Mouse (Mus musculus) gastrocnemius, adult 2 months (tissue): ENCODE measurements around the gene Scamp4. TPM values are rescaled to one million over a fixed set of nuclear protein-coding genes. Genes with fewer than 3 reads are reported as not detected.
A peak's percentile ranks its signal among the peaks of the same experiment; 100 is the strongest.

Experiments used
- DNase-seq: peaks from one replicate; pipeline ENCODE4 v3.0.0; 2022
- H3K27ac ChIP-seq: fragments of 200-600 bp; 2 replicates; pipeline ENCODE4 v1.8.1; 2022; ENCODE audit warnings: mild to moderate bottlenecking
- H3K4me3 ChIP-seq: fragments of 200-600 bp; 2 replicates; pipeline ENCODE4 v1.8.1; 2022; ENCODE audit warnings: mild to moderate bottlenecking, moderate library complexity
- CTCF ChIP-seq: fragments of 200-600 bp; IDR thresholded peaks from 2 replicates; pipeline ENCODE4 v1.8.1; 2022; ENCODE audit warnings: antibody characterized with exemption, mild to moderate bottlenecking, moderate library complexity
- intact Hi-C: fragments of 180-260 bp; cut with DNase I; formaldehyde crosslinking; loops from one replicate; pipeline ENCODE4 v1.15.1; 2025
- total RNA-seq, 2 experiments: library from RNA; stranded (reverse); gene quantifications; 2 replicates each; pipeline ENCODE4 v1.2.3; 2021

The Scamp4 gene
- total RNA-seq, 2 experiments from 2014 or later: 17.0 to 17.5 TPM

GRCm38 (mm10) chr10:80653156-80653720, 50.6 kb downstream of the Scamp4 start:
- intact Hi-C loops: no loop called here
- TF ChIP-seq CTCF: no peak
- DNase-seq: no peak
- Histone ChIP-seq H3K27ac (peak overlapping the region; percentile 64), H3K4me3 (no peak overlapping the region)

DNA sequence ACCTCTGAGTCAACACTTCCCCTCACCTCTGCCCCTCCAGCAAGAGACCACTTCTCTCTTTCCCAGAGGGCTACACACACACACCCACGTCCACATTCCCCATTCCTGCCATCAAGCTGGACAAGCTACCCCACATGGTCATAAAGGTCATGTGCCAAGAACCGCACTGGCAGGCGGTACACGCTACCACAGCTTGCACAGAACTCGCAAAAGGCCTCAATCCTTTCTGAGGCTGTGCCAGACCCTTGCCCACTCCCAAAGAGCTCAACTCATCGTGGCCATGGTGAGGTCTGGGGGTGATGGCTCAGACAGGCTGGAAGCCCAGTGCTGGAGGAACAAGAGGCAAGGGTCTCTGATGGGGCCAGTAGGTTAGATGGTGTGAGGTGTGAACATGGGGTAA, 52.2 kb downstream of the Scamp4 start:
- no peak for DNase-seq
- Histone ChIP-seq H3K4me3 (peak overlapping the region; percentile 29), H3K27ac (peak overlapping the region; percentile 20; the same call in 1 of the 2 replicates)
- no peak for TF ChIP-seq CTCF
- intact Hi-C loops: loop anchor here (2.0 kb wide), 1 partner anchor 26 kb away; no protein-coding TSS in a partner anchor

DNA sequence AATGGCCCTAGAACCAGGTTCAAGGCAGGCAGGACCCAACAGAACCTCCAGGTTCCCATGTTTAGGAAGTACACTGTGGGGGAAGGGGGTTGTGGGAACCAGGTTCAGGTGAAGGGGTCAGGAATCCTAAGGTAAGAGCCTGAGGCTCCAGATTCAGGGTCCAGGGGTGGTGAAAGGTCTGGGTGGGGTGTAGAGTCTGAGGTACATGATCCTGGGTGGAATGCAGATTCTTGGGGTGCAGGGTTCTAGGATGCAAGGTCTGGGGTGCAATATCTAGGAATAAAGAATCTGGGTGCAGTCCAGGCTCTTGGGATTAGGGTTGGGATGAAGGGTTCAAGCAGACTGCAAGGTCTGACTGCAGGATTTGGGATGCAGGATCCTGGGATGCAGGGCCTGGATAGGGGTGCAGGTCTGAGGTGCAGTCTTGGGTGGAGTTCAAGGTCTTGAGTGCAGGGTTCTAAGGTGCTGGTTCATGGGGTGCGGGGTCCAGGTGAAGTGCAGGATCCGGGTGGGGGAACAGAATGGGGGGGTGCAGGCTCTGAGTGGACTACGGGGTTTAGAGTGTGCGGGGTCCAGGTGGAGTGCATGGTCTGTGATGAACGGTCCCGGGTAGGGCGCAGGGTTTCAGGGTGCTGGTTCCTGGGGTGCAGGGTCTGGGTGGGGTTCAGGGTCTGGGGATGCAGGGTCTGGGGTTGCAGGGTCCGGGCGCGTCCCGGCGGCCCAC, 52.9 kb downstream of the Scamp4 start:
- Histone ChIP-seq H3K27ac (peak overlapping the region; percentile 91), H3K4me3 (peak overlapping the region; percentile 93)
- intact Hi-C loops: loop anchor here (2.0 kb wide), 1 partner anchor 27 kb away; no protein-coding TSS in a partner anchor
- no peak for DNase-seq
- no peak for TF ChIP-seq CTCF

- H3K27ac ChIP-seq: peak overlapping the region; percentile 91
- H3K4me3 ChIP-seq: peak overlapping the region; percentile 93
- peak; percentile 98 for DNase-seq
- no peak for TF ChIP-seq CTCF
- intact Hi-C loops: no loop called here
Observed at GRCm38 (mm10) chr10:80656130-80656862, 53.6 kb downstream of the Scamp4 start.

GRCm38 (mm10) chr10:80656863-80657623, 54.4 kb downstream of the Scamp4 start, which contains the start of gene Btbd2:
Btbd2 (minus strand) TSS chr10:80657071.
- no peak for TF ChIP-seq CTCF
- DNase-seq: no peak
- peak within 1 kb of the TSS; percentile 93 for H3K4me3 ChIP-seq
- intact Hi-C loops: no loop called here
- H3K27ac ChIP-seq: peak within 1 kb of the TSS; percentile 91

DNA sequence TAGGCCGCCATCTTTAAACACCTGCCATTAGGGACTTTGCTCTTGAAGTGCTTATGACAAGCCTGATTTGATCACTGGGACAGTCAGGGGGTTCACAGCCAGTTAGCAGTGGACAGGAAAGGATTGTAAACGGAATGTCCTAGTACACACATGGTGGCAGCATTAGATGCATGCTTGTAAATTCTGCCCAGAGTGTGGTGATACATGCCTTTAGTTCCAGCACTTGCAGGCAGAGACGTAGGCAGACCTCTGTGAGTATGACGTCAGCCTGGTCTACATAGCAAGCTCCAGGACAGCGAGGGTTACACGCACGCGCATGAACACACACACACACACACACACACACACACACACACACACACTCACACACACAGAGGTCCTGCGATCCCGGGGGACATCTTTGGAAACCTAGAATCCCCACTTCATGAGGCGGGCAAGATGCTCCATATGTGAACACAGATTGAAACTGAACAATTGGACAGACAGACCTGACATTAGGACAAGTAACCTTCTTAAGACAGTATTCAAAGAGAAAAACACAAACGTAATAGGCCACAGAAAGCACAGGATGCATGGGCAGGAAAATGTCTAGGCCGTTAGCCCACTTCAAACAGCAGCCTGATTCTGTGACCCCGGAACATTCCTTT, 55.6 kb downstream of the Scamp4 start:
- intact Hi-C loops: no loop called here
- H3K4me3 ChIP-seq: no peak overlapping the region
- no peak for TF ChIP-seq CTCF
- H3K27ac ChIP-seq: peak overlapping the region; percentile 83
- no peak for DNase-seq

- no peak for TF ChIP-seq CTCF
- intact Hi-C loops: loop anchor here (1.0 kb wide), 1 partner anchor 25 kb away; no protein-coding TSS in a partner anchor
- no peak for DNase-seq
- H3K4me3 ChIP-seq: peak overlapping the region; percentile 68
- H3K27ac ChIP-seq: peak overlapping the region; percentile 83
Observed at GRCm38 (mm10) chr10:80658841-80659202, 56.1 kb downstream of the Scamp4 start.

GRCm38 (mm10) chr10:80659213-80659612, 56.5 kb downstream of the Scamp4 start:
- intact Hi-C loops: loop anchor here (1.0 kb wide), 1 partner anchor 25 kb away; no protein-coding TSS in a partner anchor
- peak overlapping the region; percentile 68 for H3K4me3 ChIP-seq
- TF ChIP-seq CTCF: peak; percentile 96
- peak overlapping the region; percentile 83 for H3K27ac ChIP-seq
- peak; percentile 79 for DNase-seq

GRCm38 (mm10) chr10:80661149-80661548, 58.5 kb downstream of the Scamp4 start:
- peak; percentile 66 for DNase-seq
- Histone ChIP-seq H3K27ac (peak overlapping the region; percentile 50), H3K4me3 (no peak overlapping the region)
- intact Hi-C loops: no loop called here
- peak; percentile 72 for TF ChIP-seq CTCF

DNA sequence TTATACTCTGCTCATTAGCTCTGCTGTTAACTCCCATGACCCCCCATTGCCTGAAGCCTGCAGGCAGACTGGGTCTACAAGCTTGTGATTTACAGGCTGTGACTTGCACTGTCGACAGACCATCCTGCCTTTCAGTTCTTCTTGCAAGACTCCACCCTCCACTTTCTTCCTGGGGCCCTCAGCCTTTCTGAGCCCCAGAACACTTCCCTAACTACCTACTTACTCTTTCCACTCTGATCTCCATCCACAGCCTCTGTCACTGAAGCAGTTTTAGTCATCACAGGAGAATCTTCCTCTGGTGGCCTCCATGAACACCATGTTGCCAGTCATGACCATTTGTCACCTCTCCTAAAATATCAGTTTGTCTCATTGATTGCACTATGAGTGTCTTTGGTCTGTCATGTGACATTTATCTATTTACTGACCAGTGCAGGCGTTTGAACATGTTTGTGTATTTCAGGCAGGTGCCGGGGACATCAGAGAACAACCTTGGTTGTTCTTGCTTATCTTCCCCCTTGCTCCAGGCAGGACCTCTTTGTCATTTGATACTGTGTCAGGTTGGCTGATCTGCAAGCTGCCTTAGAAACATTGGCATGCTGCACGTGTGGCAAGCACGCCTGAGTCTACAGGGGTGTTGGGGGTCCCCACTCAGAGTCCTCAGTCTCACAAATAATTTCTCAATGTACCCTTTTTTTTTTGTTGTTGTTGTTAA, 61.0 kb downstream of the Scamp4 start:
- TF ChIP-seq CTCF: no peak
- Histone ChIP-seq H3K4me3 (peak overlapping the region; percentile 7; the same call in 1 of the 2 replicates), H3K27ac (peak overlapping the region; percentile 99)
- DNase-seq: peak; percentile 53
- intact Hi-C loops: no loop called here
